Mouse (Mus musculus) layer of hippocampus, postnatal 14 days (tissue): ENCODE results near the gene Gm10985. TPM values are rescaled to one million over a fixed set of nuclear protein-coding genes. Genes with fewer than 3 reads are reported as not detected.

Experiments
- total RNA-seq, 2 experiments: library from RNA; stranded (reverse); gene quantifications; 2 replicates each; pipeline ENCODE4 v1.2.3; 2021

The Gm10985 gene
- total RNA-seq, 2 experiments from 2014 or later: not detected

Other genes with a start within 250 kb of the Gm10985 start
- gene Frem2, start 187.7 kb upstream of the Gm10985 start, total RNA-seq: 1 to 10 TPM; 3.1 to 4.0 TPM
- 10 to 100 TPM; 85.0 to 93.1 TPM for gene Ufm1, start 18.7 kb downstream of the Gm10985 start, total RNA-seq